Mouse (Mus musculus) lung, embryonic 16.5 days (tissue): Measurements from ENCODE around the gene Ppm1a. TPM values are rescaled to one million over a fixed set of nuclear protein-coding genes. Genes with fewer than 3 reads are reported as not detected.
"Not testable (repeated sequence)": the region's sequence is repeated elsewhere in the genome, so short reads cannot be mapped to it uniquely, and the experiment has no call there.

Experiments used
- ATAC-seq: fragments of 200-750 bp; cut with Nextera tagmentation; 2 replicates; pipeline ENCODE4 v1.8.0; 2017; ENCODE audit warnings: low read depth, mild to moderate bottlenecking, moderate library complexity
- H3K27ac ChIP-seq: fragments of 300-500 bp; sonication (generic); 2 replicates; pipeline ENCODE4 v1.5.1; 2014; ENCODE audit warnings: mild to moderate bottlenecking, control low read depth, low read length
- H3K27me3 ChIP-seq: fragments of 300-500 bp; sonication (generic); 2 replicates; pipeline ENCODE4 v1.6.1; 2014; ENCODE audit warnings: low read depth, low read length, mixed read lengths; ENCODE audit not compliant: control insufficient read depth, insufficient read depth
- H3K36me3 ChIP-seq: fragments of 300-500 bp; sonication (generic); 2 replicates; pipeline ENCODE4 v1.6.1; 2014; ENCODE audit warnings: low read length; ENCODE audit not compliant: control insufficient read depth, insufficient read depth
- H3K4me1 ChIP-seq: fragments of 300-500 bp; sonication (generic); replicated peaks from 2 replicates; pipeline ENCODE4 v1.6.1; 2014; ENCODE audit warnings: low read length, mixed read lengths; ENCODE audit not compliant: control insufficient read depth, insufficient read depth
- H3K4me2 ChIP-seq: fragments of 300-500 bp; sonication (generic); 2 replicates; pipeline ENCODE4 v1.6.1; 2014; ENCODE audit warnings: low read depth, low read length, control low read depth
- H3K4me3 ChIP-seq: fragments of 300-500 bp; sonication (generic); 2 replicates; pipeline ENCODE4 v1.5.1; 2014; ENCODE audit warnings: mild to moderate bottlenecking, low read length, control low read depth
- H3K9ac ChIP-seq: fragments of 300-500 bp; sonication (generic); 2 replicates; pipeline ENCODE4 v1.6.1; 2014; ENCODE audit warnings: low read length, control low read depth
- H3K9me3 ChIP-seq: fragments of 300-500 bp; sonication (generic); 2 replicates; pipeline ENCODE4 v1.6.1; 2016; ENCODE audit warnings: low read length; ENCODE audit not compliant: control insufficient read depth
- WGBS: fragments of 180-500 bp; shearing (Covaris S2); extraction: QIAGEN DNeasy Blood & Tissue Kit; methylation state at CpG from one replicate; pipeline ENCODE4 v1.1.7; 2014; 5-methylcytosine and 5-hydroxymethylcytosine counted together
- polyA plus RNA-seq: library from polyadenylated mRNA; unstranded; fragments of >200 nt; fragmentation: Nextera tagmentation; extraction: Ambion mirVana; gene quantifications from 2 replicates; pipeline ENCODE4 v1.2.1, GENCODE M21; 2015

Ppm1a gene
- polyA plus RNA-seq, 1 experiment from 2014 or later: 17.3 TPM

DNA sequence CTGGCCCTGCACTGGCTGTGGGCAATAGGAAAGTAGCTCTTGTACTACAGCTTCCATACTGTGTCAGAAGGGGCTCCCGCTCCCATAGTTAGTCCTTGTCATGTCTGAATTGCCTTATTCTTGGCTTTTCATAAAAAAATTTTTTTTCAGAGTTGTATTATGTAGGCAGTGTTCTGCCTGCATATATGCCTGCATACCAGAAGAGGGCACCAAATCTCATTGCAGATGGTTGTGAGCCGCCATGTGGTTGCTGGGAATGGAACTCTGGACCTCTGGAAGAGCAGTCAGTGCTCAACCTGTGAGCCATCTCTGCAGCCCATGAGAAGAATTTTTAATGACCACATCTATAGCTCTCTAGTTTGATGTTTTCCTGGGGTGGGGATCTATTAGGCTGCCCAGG is 13.9 kb downstream of the Ppm1a start:
- no peak overlapping the region for H3K9ac ChIP-seq
- no peaks in the 10 kb centered on the region for H3K27me3 ChIP-seq
- no peak overlapping the region for H3K4me3 ChIP-seq
- ATAC-seq: no peak
- no peak overlapping the region for H3K27ac ChIP-seq
- H3K4me1 ChIP-seq: no peaks in the 10 kb centered on the region
- WGBS: 100% methylated on average over 2 of the region's 2 CpGs
- no peaks in the 10 kb centered on the region for H3K9me3 ChIP-seq
- H3K36me3 ChIP-seq: no peaks in the 10 kb centered on the region
- H3K4me2 ChIP-seq: no peak overlapping the region

DNA sequence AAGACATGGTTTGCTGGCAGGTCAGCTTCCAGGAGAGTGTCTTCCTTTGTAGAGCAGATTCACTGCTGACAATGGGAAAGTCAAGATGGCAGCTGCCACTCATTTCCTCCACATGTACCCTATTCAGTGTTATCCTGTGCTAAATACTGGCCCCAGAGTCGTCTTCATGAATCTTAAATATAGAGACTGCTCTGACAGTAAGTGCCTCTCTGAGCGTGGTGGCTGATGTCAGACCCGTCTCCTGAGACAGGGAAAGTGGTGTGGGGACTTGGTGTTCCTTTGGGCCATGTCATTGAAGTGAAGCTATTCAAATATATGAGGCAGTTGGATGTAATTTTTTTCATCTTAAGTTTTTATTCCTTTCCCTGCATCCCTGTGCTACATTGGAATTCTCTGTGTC is 14.5 kb downstream of the Ppm1a start:
- Histone ChIP-seq H3K4me3 (no peak overlapping the region), H3K4me2 (no peak overlapping the region), H3K27ac (no peak overlapping the region), H3K36me3 (no peaks in the 10 kb centered on the region), H3K9ac (no peak overlapping the region), H3K9me3 (no peaks in the 10 kb centered on the region), H3K4me1 (no peaks in the 10 kb centered on the region), H3K27me3 (no peaks in the 10 kb centered on the region)
- ATAC-seq: no peak
- WGBS: 81% methylated on average over 3 of the region's 3 CpGs

DNA sequence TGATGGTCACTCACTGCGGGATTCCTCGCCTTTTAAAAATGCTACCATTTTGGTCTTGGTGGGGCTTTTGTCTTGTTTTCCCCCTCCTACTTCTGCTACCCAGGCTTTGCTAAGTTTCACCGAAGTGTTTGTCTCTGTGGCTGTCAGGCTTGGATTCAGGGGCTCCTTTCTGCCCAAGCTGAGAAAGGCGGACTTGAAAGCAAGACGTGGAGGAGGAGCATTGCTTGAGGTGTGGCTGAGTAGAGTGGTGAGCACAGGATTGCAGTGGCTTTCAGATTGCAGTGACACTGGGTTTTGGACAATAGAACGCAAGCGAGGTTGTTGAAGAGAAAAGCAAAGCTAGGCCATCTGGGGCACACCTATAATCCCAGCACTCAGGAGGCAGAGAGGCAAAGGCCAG is 16.7 kb downstream of the Ppm1a start:
- no peaks in the 10 kb centered on the region for H3K36me3 ChIP-seq
- no peak overlapping the region for H3K4me2 ChIP-seq
- no peaks in the 10 kb centered on the region for H3K4me1 ChIP-seq
- no peak overlapping the region for H3K4me3 ChIP-seq
- no peak overlapping the region for H3K27ac ChIP-seq
- no peak overlapping the region for H3K9ac ChIP-seq
- no peaks in the 10 kb centered on the region for H3K27me3 ChIP-seq
- WGBS: 69% methylated on average over 7 of the region's 7 CpGs
- no peaks in the 10 kb centered on the region for H3K9me3 ChIP-seq
- ATAC-seq: no peak

GRCm38 (mm10) chr12:72777244-72777643 is 20.0 kb downstream of the Ppm1a start:
- Histone ChIP-seq H3K27ac (no peak overlapping the region), H3K4me2 (no peak overlapping the region), H3K9me3 (no peaks in the 10 kb centered on the region), H3K4me3 (no peak overlapping the region), H3K4me1 (no peaks in the 10 kb centered on the region), H3K9ac (no peak overlapping the region), H3K27me3 (no peaks in the 10 kb centered on the region), H3K36me3 (peaks cover 2% of the 10 kb centered on the region; the same call in 1 of the 2 replicates)
- whole genome bisulfite sequencing: 70% methylated on average over 4 of the region's 4 CpGs
- ATAC-seq: no peak

GRCm38 (mm10) chr12:72780136-72780535 is 22.9 kb downstream of the Ppm1a start:
- Histone ChIP-seq H3K4me3 (no peak overlapping the region), H3K27me3 (no peaks in the 10 kb centered on the region), H3K9me3 (no peaks in the 10 kb centered on the region), H3K4me2 (no peak overlapping the region), H3K27ac (no peak overlapping the region), H3K9ac (no peak overlapping the region), H3K4me1 (no peaks in the 10 kb centered on the region; the same call in 1 of the 2 replicates), H3K36me3 (peaks cover 8% of the 10 kb centered on the region; the same call in 1 of the 2 replicates)
- ATAC-seq: no peak
- WGBS: 90% methylated on average over 5 of the region's 5 CpGs

GRCm38 (mm10) chr12:72782786-72783185 is 25.5 kb downstream of the Ppm1a start:
- not testable (repeated sequence) for H3K4me2 ChIP-seq, H3K4me1 ChIP-seq, H3K27ac ChIP-seq, ATAC-seq, H3K9me3 ChIP-seq, H3K27me3 ChIP-seq, H3K9ac ChIP-seq, H3K4me3 ChIP-seq
- H3K36me3 ChIP-seq: peaks cover 12% of the 10 kb centered on the region; the same call in 1 of the 2 replicates
- 82% methylated on average over 4 of the region's 4 CpGs for WGBS

DNA sequence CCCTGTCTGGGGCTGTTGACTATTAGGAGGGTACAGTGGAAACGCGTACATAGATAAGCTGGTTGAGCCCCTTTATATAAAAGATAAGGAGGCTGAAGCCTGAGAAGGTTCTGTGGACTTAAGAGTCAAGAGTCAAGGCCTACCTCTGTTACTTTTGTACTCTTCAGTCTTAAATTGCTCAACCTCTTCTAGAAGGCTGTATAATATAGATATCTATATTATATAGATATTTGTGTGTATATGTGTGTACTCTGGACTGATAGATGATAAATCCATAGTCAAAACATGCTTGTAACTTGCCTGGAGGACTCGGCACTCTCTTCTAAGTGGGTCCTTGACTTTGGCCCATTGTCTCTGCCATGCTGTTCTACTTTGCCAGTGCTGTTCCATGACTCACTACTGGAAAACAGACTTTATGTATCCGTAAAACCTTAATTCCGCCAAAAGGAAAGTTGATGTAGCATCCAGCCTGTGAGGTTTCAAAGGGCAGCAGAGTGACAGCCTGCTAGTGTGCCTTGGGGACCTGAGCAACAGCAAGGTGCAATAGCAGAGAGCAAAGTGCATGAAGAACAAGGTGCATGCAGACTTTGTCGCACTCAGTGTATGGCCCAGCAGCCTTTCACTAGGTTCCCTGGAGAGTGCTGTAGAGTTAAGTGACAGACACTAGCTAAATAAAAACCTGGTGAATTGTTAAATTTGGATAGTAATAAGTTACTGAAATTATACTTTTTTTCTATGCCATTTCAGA is 28.1 kb downstream of the Ppm1a start:
- Histone ChIP-seq H3K4me2 (no peak overlapping the region), H3K27me3 (no peaks in the 10 kb centered on the region), H3K9ac (no peak overlapping the region), H3K4me1 (no peaks in the 10 kb centered on the region; the same call in 1 of the 2 replicates), H3K36me3 (peaks cover 10% of the 10 kb centered on the region; the same call in 1 of the 2 replicates), H3K4me3 (no peak overlapping the region), H3K27ac (no peak overlapping the region), H3K9me3 (no peaks in the 10 kb centered on the region)
- 92% methylated on average over 6 of the region's 6 CpGs for WGBS
- ATAC-seq: no peak

GRCm38 (mm10) chr12:72786551-72786950 is 29.3 kb downstream of the Ppm1a start:
- ATAC-seq: no peak

GRCm38 (mm10) chr12:72786986-72787385 is 29.7 kb downstream of the Ppm1a start:
- 82% methylated on average over 4 of the region's 4 CpGs for WGBS
- no peaks in the 10 kb centered on the region for H3K9me3 ChIP-seq
- peaks cover 10% of the 10 kb centered on the region; the same call in 1 of the 2 replicates for H3K36me3 ChIP-seq
- H3K4me1 ChIP-seq: no peaks in the 10 kb centered on the region; the same call in 1 of the 2 replicates
- H3K27me3 ChIP-seq: no peaks in the 10 kb centered on the region
- ATAC-seq: no peak
- H3K9ac ChIP-seq: no peak overlapping the region
- H3K4me2 ChIP-seq: no peak overlapping the region
- no peak overlapping the region for H3K27ac ChIP-seq
- no peak overlapping the region for H3K4me3 ChIP-seq

More at GRCm38 (mm10) chr12:72786551-72786950, 29.3 kb downstream of the Ppm1a start:
- Histone ChIP-seq H3K27me3 (no peaks in the 10 kb centered on the region), H3K9me3 (no peaks in the 10 kb centered on the region), H3K36me3 (peaks cover 10% of the 10 kb centered on the region; the same call in 1 of the 2 replicates), H3K4me1 (no peaks in the 10 kb centered on the region; the same call in 1 of the 2 replicates), H3K4me2 (no peak overlapping the region), H3K4me3 (no peak overlapping the region), H3K27ac (no peak overlapping the region), H3K9ac (no peak overlapping the region)
- 62% methylated on average over 5 of the region's 5 CpGs for WGBS
